Mouse (Mus musculus): Measurements from ENCODE around the gene Ippk.
A peak's percentile ranks its signal among the peaks of the same experiment; 100 is the strongest.

Gene Ippk

GRCm38 (mm10) chr13:49430529-49430928 is 9.5 kb downstream of the Ippk start:
- DNase-seq (ENCODE audit: low spot score in 2 of 2), result no peak

DNA sequence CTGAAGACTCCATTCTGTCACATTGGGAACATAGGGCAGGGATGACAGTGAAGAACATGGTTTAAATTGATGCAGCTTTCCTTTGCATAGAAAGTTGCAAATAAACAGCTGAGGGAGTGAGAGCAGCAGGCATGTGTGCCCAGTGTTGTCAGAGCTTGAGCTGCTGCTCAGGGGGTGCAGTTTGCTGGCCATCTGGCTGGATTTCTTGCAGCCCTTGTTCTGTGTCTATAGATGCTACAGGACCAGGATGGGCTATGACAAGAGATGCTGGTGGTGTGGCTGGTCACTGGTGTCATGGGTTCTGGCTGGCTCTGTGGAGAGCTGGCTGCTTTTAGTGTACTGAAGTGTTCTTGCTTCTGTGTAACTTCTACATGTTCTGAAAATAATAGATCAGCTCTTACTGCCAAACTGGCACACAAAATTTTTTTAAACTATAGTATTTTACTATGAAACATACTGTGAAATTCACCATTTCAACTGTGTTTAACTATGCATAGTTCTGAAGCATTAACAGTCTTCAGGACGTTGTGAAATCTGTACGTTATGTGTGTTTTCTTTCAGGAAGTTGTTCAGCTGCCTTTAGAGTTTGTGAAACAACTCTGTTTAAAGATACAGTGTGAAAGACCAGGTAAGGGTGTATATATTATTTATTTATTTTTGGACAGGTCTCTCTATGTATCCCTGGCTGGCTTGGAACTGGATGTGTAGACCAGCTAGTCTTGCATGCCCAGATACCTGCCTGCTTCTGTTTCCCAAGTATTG is 12.4 kb downstream of the Ippk start:
- no peak for DNase-seq (ENCODE audit: low spot score in 2 of 2)

DNA sequence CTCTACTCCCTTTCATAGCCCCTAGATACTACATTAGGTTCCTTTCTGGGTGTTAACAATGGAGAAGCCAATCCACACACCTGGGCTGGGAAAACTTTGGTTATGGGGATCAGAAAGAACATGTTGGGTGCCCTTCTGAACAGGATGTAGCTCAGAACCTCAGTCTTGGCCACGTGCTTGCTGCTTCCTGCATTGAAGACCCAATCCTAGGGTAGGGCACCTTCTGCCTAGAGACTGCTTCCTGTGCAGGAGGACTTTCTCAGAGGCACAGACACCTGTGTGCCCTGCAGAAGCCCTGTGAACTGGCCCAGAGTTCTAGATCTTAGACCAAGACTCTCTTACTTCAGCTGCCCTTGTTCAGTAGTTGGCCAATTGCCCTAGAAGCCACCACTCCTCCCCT is 14.7 kb downstream of the Ippk start:
- no peak for DNase-seq (ENCODE audit: low spot score in 2 of 2)

GRCm38 (mm10) chr13:49436170-49436569 is 15.1 kb downstream of the Ippk start:
- DNase-seq (ENCODE audit: low spot score in 2 of 2), result no peak

- DNase-seq (ENCODE audit: low spot score in 2 of 2), result no peak
Measured at GRCm38 (mm10) chr13:49444451-49444850, 23.4 kb downstream of the Ippk start.

DNA sequence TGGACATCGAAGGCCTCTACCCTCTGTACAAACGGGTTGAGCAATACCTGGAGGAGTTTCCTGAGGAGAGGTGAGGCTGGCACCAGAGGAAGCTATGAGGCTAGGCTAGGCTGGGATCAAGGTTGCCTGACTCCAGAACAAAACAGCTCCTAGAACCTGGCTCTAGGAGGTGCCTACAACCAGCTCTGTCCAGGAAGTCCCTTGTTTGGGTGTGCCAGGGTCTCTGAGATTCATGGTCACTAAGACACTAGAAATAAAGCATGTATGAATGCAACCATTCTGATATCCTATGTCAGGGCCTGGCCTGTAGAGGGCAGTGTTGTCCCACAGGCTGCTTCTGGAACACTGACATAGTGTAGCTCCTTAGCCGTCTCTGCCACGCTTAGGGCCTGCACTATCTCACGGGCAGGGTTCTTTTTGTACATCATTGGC is 28.3 kb downstream of the Ippk start:
- DNase-seq (ENCODE audit: low spot score in 2 of 2), result peak; percentile 28 to 58

DNA sequence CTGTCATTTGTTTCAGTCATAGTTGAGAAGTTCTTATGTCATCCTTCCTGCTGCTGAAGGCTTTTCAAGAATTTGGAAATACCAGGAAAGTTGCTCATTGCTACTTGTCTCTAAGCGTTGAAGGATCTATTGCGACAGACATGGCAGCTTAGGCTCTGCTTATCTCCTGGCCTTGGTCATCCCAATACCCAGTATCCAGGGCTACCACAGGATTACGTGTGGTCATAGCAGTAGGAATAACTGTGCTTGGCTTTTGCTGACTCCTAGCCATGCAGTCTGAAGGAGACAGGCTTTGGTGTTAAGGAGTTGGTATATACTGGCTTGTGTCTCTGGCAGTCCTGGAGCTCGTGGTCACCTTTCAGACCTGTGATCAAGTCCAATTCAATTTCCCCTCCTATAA is 39.2 kb downstream of the Ippk start:
- DNase-seq (ENCODE audit: low spot score in 2 of 2), result no peak

DNA sequence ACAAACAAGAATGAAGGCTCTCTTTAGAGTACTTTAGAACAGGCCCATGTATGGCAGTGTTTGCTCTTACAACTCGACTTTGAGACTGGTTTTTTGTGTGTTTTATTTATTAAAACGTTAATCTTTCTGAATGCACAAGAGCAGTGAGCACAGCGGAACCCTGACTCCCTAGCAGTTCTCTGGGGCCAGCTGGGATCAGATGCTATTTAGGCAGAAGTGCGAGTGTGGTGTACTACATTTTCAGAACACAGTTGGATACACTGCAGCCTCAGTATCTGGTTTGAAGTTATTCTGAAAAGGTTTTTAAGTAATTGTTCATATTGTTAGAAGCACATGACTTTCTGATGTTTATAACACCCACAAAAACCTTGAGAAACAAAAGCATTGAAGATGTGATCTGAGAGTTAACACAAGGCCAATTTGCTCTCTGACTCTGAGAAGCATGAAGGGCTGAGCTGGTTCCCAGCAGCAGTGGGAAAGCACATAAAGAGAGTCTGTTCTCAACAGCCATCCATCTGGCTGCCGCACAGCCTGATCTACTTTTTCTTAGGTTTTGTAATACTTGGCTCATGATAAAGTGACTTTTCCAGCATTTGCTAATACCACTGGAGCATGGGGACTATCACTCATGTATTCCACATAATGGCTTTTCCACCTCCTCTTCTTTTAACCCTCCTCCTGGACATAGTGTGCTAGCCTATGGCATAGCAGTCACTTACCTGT is 39.8 kb downstream of the Ippk start:
- no peak for DNase-seq (ENCODE audit: low spot score in 2 of 2)

DNA sequence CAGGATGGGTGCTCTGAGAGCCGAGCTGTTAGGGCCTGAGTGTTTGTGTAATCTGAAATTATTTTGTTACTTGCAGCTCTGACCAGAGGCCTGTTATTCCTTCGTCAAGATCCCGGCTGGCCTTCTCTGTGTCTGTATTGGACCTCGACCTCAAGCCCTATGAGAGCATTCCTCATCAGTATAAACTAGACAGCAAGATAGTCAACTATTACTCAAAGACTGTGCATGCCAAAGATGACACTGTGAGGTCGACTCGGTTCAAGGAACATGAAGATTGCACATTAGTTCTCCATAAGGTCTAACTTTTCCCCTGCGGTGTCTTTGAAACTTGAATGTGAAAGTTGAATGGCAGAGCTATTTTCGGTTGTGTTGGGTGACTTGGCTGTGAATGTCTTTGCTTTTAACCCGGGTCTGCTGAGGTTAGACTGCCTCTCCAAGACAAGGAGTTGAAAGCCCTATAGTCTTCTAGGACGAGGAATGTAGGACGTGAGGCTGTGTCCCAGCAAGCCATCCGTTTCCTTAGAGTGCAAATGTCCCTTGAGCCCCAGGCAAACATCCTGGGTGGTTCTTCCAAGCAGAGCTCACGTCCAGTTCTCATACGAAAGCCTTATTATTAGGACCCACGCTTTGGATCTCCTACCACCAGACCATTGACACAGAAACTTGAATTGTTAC is 40.5 kb downstream of the Ippk start:
- DNase-seq (ENCODE audit: low spot score in 2 of 2), result no peak

- DNase-seq (ENCODE audit: low spot score in 2 of 2), result no peak
Measured at GRCm38 (mm10) chr13:49462921-49463320, 41.9 kb downstream of the Ippk start.

DNA sequence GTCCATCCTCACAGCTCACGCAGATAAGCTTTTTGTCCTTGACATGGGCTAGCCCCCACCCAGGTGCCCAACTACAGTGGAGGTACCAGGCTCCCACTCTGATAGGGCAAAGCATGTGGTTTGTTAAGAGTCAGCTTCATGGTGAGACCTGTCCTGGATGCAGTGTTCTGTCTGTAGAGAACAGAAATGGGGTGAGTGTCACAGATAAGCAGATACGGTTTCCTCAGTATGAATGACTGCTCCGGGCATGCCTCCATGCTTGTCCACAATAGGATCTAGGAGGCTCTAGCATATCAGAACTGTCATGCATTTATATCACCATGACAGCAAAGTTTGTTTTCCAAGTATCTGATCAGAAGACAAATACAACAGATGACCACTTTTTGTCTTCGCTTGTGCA is 44.8 kb downstream of the Ippk start:
- no peak for DNase-seq (ENCODE audit: low spot score in 2 of 2)

DNA sequence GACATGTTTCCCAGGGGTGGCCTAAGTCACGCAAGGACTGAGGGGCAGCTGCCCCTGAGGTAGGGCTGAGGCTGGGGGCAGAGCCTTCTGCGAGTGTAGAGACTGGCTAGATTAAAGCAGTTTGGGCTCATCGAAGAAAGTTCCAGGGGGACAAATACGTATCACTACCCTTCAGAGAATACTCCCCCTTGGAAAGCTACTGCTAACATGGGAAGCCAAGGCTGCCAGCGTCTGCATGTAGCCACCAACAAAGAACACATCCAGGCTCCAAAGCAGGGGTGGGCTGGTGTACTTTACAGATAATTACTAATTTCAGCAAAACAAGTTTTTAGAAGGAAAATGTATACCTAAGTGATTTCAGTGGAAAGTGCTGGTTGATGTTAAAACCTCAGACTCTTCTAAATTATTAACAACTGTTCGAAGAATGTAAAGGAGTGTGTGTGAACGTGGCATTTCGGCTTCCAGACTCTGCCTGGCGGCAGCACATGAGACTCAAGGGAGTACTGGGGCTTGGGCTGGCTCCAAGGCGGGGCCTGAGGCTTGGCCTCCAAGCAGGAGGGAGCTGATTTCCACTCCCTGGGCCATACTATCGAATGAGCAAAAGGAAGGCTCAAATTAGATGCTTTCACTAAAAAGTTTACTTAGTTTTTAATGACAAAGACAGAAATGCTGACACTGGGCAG is 45.5 kb downstream of the Ippk start:
- no peak for DNase-seq (ENCODE audit: low spot score in 2 of 2)

DNA sequence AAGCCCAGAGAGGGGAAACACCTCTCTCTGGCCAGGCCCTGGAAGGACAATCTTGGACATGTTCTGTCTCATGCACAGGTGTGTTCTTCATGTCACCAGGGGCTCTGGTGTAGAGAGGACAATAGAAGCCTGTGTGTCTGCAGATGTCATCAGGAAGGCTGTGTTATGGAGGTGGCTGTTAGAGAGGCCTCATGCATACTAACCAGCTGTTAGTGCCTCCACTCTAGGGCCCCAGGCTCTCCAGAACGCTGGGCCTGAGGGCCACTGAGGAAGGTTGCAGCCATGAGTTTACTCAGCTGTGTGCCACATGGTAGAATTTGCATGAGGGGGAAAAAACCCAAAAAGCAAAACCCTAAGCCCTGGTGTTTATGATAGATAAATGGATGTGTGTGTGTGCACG is 46.5 kb downstream of the Ippk start:
- DNase-seq (ENCODE audit: low spot score in 2 of 2), result no peak

DNA sequence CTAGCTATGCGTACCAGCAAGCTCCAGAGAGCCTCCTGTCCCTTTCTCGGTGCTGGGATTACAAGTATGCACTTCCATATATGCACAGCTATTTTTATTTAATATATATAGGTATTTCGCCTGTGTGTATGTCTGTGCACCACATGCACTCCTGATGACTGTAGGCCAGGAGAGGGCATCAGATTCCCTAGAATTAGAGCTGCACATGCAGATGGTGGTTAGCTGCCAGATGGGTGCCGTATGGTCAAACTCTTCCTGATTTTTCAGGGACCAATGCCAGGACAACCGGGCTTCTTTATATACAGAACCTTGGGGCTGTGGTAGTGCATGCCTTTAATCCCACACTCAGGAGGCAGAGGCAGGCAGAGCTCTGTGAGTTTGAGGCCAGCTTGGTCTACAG is 48.0 kb downstream of the Ippk start:
- no peak for DNase-seq (ENCODE audit: low spot score in 2 of 2)

DNA sequence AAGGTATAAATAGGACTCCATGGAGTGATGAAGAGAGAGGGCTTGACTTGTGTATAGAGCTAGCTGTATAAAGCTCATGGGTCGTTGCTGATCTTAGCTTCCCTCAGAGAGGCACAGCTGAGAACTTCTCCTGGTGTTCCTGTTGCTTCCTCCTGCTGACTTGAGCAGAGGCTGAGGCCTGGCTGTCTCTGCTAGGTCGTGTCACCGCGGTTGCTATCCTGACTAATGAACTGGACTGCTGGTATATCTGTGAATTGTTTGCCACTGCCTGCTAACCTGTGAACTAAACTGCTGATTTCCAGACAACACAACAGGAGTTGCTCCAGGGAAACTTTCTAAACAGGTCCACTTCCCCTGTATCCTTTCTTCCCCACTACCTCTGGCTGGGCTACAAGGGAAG is 49.3 kb downstream of the Ippk start:
- no peak for DNase-seq (ENCODE audit: low spot score in 2 of 2)

DNA sequence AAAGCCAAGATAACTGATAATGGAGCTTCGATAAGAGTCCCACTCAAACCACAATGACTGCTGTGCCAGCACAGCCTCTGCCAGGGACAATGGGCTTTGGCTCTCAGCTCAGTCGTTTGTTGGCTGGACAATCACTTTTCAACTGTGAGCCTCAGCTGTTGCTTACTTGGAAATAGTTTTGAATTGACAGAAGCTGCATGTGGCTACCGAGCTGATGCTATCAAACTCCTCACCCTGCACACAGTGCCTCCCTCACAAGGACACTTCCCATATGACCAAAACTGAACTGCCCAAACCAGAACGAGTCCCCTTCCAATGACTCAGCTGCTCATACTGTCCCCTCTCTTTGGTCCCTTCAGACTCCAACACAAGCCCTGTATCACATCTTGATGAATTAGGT is 49.8 kb downstream of the Ippk start:
- DNase-seq (ENCODE audit: low spot score in 2 of 2), result no peak

DNA sequence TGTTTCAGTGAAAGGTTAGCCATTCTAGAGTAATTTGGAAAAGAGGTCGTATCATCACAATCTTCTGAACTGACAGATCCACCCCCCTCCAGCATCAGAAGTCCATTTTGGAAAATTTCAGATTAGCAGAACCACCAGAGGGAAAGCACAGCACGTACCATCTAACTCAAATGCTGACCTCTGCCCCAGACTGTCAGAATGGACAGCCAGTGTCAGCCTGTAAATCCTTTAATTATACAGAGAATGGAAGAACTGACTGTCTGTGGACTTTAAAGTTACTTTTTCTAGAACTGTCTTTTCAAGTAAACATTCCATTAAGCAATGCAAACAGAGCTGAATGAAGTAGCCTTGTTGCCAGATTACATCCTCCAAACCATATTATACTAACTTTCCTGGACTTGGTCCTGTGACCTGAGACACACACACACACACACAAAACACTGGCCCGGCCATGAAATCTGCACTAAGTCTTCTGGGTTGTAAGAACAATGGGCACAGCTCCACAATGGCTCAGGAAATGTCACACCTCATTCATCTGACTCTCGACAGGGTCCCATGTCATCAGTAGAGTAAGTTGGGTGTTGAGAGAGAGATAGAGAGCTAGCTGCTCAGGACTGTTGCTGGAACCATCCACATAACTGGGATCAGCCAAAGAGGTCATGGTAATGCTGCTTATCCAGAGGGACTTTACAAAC is 51.1 kb downstream of the Ippk start:
- no peak for DNase-seq (ENCODE audit: low spot score in 2 of 2)

DNA sequence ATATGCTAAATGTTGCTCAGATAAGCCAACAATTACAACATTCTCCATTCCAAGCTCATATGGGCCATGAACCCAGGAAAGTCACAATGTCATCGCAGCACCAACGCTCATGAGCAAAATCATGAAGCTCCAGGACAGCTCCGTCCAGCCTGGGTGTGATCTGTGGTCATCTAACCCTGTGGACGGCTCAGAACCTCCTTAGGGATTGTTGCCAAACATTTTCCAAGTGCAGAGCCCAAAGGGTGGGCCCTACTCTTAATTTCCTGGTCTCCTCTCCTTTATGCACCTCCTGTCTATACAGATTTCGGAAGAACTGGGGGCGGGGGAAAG is 51.6 kb downstream of the Ippk start:
- no peak for DNase-seq (ENCODE audit: low spot score in 2 of 2)

GRCm38 (mm10) chr13:49477887-49478286 is 56.8 kb downstream of the Ippk start:
- DNase-seq (ENCODE audit: low spot score in 2 of 2), result no peak

GRCm38 (mm10) chr13:49478851-49479374 is 57.9 kb downstream of the Ippk start:
- DNase-seq (ENCODE audit: low spot score in 2 of 2), result no peak

DNA sequence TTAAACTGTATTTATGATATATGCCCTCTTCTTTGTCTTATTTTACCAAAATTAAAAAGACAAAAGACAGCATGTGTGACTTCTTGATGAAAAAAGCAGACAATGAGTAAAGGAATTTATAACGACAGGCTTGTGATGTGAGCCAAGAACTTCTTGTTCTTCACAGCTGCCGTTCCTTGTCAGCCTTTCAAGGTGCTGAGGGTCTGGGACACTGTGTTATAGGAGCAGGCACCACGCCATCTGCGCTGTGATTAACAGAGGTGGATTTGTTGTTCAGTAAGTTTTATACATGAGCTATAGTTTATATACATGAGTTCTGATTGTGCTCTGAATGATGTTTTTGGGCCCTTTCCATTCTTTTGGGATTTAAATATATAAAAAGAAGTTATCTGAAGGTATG is 58.4 kb downstream of the Ippk start:
- DNase-seq (ENCODE audit: low spot score in 2 of 2), result no peak

DNA sequence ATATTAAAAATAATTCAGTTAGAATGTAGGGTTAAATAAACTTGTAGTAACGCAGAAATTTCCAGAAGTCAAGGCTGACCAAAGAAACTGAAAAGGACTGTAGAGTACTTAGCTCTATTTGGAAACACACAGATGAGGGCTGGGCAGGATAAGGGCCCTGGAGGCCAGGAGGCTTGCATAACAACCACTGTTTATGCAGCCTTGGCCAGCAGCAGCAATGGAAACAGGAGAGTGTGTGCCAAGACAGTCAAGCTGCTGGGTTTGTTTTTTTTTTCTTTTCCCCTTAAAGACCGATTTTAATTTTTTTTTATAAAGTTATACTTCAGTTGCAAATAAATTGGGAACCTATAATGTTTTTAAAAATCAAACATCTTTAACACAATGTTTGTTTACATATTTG is 59.0 kb downstream of the Ippk start:
- no peak for DNase-seq (ENCODE audit: low spot score in 2 of 2)

Measured in natural killer cell, adult 2 months (primary cell).